Mouse (Mus musculus): ENCODE data around the gene Ltbp3. TPM values are rescaled to one million over a fixed set of nuclear protein-coding genes. Genes with fewer than 3 reads are reported as not detected.

Ltbp3 gene
- polyA plus RNA-seq, 1 experiment from 2014 or later: 15.7 TPM

DNA sequence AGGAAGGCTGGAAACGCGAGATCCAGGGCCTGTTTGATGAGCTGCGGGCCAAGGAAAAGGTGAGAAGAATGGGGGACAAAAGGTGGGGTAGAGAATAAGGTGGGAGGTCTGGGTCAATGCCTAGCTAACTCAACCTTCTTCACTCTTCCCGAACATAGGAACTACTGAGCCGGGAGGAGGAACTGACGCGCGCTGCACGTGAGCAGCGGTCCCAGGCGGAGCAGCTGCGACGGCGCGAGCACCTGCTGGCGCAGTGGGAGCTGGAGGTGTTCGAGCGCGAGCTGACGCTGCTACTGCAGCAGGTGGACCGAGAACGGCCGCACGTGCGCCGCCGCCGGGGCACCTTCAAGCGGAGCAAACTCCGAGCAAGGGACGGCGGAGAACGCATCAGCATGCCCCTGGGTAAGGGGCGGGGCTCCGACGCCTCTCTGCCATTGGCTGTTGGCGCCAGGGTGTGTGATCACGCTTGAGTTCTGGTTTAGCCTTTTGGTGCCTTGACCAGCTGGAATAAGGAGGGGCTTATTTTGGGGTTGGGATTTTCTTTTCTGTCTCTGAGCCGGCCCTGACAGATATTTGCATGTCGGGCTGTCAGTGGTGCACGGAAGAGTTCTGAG is 44.7 kb upstream of the Ltbp3 start:
- no peak for ATAC-seq (ENCODE audit: low FRiP score, low TSS enrichment)
- peaks cover 55% of the 10 kb centered on the region for H3K36me3 ChIP-seq (ENCODE audit: control insufficient read depth, insufficient read depth, low read length)
- no peaks in the 10 kb centered on the region for H3K27me3 ChIP-seq (ENCODE audit: control insufficient read depth, insufficient read depth, low read length)
- H3K4me2 ChIP-seq (replicated peaks; ENCODE audit: low read depth): no peak overlapping the region
- H3K4me1 ChIP-seq (replicated peaks; ENCODE audit: control insufficient read depth, insufficient read depth): no peaks in the 10 kb centered on the region; the same call in 1 of the 2 replicates
- TF ChIP-seq EP300 (optimal IDR thresholded peaks at IDR 0.05): no peak
- TF ChIP-seq CTCF (IDR thresholded peaks at IDR 0.05; ENCODE audit: low read depth): no peak
- no peak overlapping the region for H3K9ac ChIP-seq (ENCODE audit: low read length)
- peak; percentile 54 for DNase-seq (ENCODE audit: low spot score)
- H3K4me3 ChIP-seq (ENCODE audit: low read depth, low read length): no peak overlapping the region
- no peak overlapping the region for H3K27ac ChIP-seq (replicated peaks)
- no peaks in the 10 kb centered on the region for H3K9me3 ChIP-seq (ENCODE audit: control insufficient read depth, low read length)
- 45% methylated on average over 41 of the region's 41 CpGs for WGBS

DNA sequence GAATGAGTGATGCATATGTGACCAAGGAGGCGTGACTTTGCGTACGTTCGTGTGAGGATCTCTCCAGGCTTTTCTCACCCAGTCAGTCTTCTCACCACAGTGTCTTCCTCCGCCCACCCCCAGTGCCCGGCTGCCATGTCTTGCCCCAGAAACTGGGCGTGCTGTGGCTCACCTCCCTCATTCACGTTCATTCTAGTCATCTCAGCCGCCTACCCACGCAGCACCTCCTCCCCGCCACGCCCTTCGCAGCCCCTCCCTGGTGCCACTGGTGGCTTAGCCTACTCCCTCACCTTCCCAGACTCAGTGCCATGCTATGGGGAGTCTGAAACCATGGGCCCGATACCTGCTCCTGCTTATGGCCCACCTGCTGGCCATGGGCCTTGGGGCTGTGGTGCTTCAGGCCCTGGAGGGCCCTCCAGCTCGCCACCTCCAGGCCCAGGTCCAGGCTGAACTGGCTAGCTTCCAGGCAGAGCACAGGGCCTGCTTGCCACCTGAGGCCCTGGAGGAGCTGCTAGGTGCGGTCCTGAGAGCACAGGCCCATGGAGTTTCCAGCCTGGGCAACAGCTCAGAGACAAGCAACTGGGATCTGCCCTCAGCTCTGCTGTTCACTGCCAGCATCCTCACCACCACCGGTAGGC is 36.4 kb upstream of the Ltbp3 start, which contains the start of gene Kcnk7:
Gene Kcnk7 (plus strand): TSS at position 205 of the 638 bp plus-strand sequence.
- 57% methylated on average over 17 of the region's 17 CpGs for WGBS
- Histone ChIP-seq H3K4me2 (replicated peaks; ENCODE audit: low read depth) (peak within 1 kb of the TSS; percentile 35), H3K9ac (ENCODE audit: low read length) (peak within 1 kb of the TSS; percentile 47), H3K36me3 (ENCODE audit: control insufficient read depth, insufficient read depth, low read length) (peaks cover 29% of the 10 kb centered on the region), H3K4me3 (ENCODE audit: low read depth, low read length) (no peak within 1 kb of the TSS), H3K27me3 (ENCODE audit: control insufficient read depth, insufficient read depth, low read length) (no peaks in the 10 kb centered on the region), H3K27ac (replicated peaks) (peak within 1 kb of the TSS; percentile 94), H3K4me1 (replicated peaks; ENCODE audit: control insufficient read depth, insufficient read depth) (peaks cover 11% of the 10 kb centered on the region), H3K9me3 (ENCODE audit: control insufficient read depth, low read length) (no peaks in the 10 kb centered on the region)
- TF ChIP-seq CTCF (IDR thresholded peaks at IDR 0.05; ENCODE audit: low read depth): no peak
- TF ChIP-seq EP300 (optimal IDR thresholded peaks at IDR 0.05): no peak
- ATAC-seq (ENCODE audit: low FRiP score, low TSS enrichment) (peak; percentile 40), DNase-seq (ENCODE audit: low spot score) (peak; percentile 68)

GRCm38 (mm10) chr19:5704801-5705571 is 35.7 kb upstream of the Ltbp3 start:
- no peak overlapping the region for H3K4me3 ChIP-seq (ENCODE audit: low read depth, low read length)
- H3K4me2 ChIP-seq (replicated peaks; ENCODE audit: low read depth): peak overlapping the region; percentile 35
- DNase-seq (ENCODE audit: low spot score): peak; percentile 68
- no peaks in the 10 kb centered on the region for H3K9me3 ChIP-seq (ENCODE audit: control insufficient read depth, low read length)
- peak; percentile 81 for ATAC-seq (ENCODE audit: low FRiP score, low TSS enrichment)
- peak overlapping the region; percentile 94 for H3K27ac ChIP-seq (replicated peaks)
- H3K9ac ChIP-seq (ENCODE audit: low read length): peak overlapping the region; percentile 47
- TF ChIP-seq CTCF (IDR thresholded peaks at IDR 0.05; ENCODE audit: low read depth): 0 out of 2 replicates have a peak, but pooled peaks have one; percentile 27
- no peak for TF ChIP-seq EP300 (optimal IDR thresholded peaks at IDR 0.05)
- no peaks in the 10 kb centered on the region for H3K27me3 ChIP-seq (ENCODE audit: control insufficient read depth, insufficient read depth, low read length)
- 16% methylated on average over 10 of the region's 10 CpGs for WGBS
- H3K4me1 ChIP-seq (replicated peaks; ENCODE audit: control insufficient read depth, insufficient read depth): peaks cover 11% of the 10 kb centered on the region
- peaks cover 27% of the 10 kb centered on the region for H3K36me3 ChIP-seq (ENCODE audit: control insufficient read depth, insufficient read depth, low read length)

- ATAC-seq (ENCODE audit: low FRiP score, low TSS enrichment): no peak
- no peak overlapping the region for H3K9ac ChIP-seq (ENCODE audit: low read length)
- H3K4me3 ChIP-seq (ENCODE audit: low read depth, low read length): no peak overlapping the region
- WGBS: 94% methylated on average over 6 of the region's 6 CpGs
- H3K4me2 ChIP-seq (replicated peaks; ENCODE audit: low read depth): no peak overlapping the region
- no peaks in the 10 kb centered on the region for H3K9me3 ChIP-seq (ENCODE audit: control insufficient read depth, low read length)
- no peak for TF ChIP-seq CTCF (IDR thresholded peaks at IDR 0.05; ENCODE audit: low read depth)
- TF ChIP-seq EP300 (optimal IDR thresholded peaks at IDR 0.05): no peak
- H3K27ac ChIP-seq (replicated peaks): no peak overlapping the region
- peaks cover 15% of the 10 kb centered on the region for H3K36me3 ChIP-seq (ENCODE audit: control insufficient read depth, insufficient read depth, low read length)
- peaks cover 9% of the 10 kb centered on the region for H3K4me1 ChIP-seq (replicated peaks; ENCODE audit: control insufficient read depth, insufficient read depth)
- DNase-seq (ENCODE audit: low spot score): no peak
- H3K27me3 ChIP-seq (ENCODE audit: control insufficient read depth, insufficient read depth, low read length): no peaks in the 10 kb centered on the region
Observed at GRCm38 (mm10) chr19:5710068-5710467, 30.6 kb upstream of the Ltbp3 start.

GRCm38 (mm10) chr19:5710581-5710980 is 30.1 kb upstream of the Ltbp3 start:
- no peak overlapping the region for H3K9ac ChIP-seq (ENCODE audit: low read length)
- peaks cover 9% of the 10 kb centered on the region for H3K4me1 ChIP-seq (replicated peaks; ENCODE audit: control insufficient read depth, insufficient read depth)
- no peak for ATAC-seq (ENCODE audit: low FRiP score, low TSS enrichment)
- WGBS: 85% methylated on average over 8 of the region's 8 CpGs
- no peaks in the 10 kb centered on the region for H3K27me3 ChIP-seq (ENCODE audit: control insufficient read depth, insufficient read depth, low read length)
- H3K4me2 ChIP-seq (replicated peaks; ENCODE audit: low read depth): no peak overlapping the region
- DNase-seq (ENCODE audit: low spot score): no peak
- no peak overlapping the region for H3K27ac ChIP-seq (replicated peaks)
- H3K36me3 ChIP-seq (ENCODE audit: control insufficient read depth, insufficient read depth, low read length): peaks cover 15% of the 10 kb centered on the region
- H3K4me3 ChIP-seq (ENCODE audit: low read depth, low read length): no peak overlapping the region
- no peak for TF ChIP-seq EP300 (optimal IDR thresholded peaks at IDR 0.05)
- no peak for TF ChIP-seq CTCF (IDR thresholded peaks at IDR 0.05; ENCODE audit: low read depth)
- H3K9me3 ChIP-seq (ENCODE audit: control insufficient read depth, low read length): no peaks in the 10 kb centered on the region
